Mouse (Mus musculus): ENCODE data around the gene Olfr317.
"Not testable (repeated sequence)": the region's sequence is repeated elsewhere in the genome, so short reads cannot be mapped to it uniquely, and the experiment has no call there.

Olfr317 gene

GRCm38 (mm10) chr11:58738792-58739262 lies at the start of gene Olfr317:
Olfr317 (minus strand) TSS chr11:58739212.
- no peak for DNase-seq (ENCODE audit: low read depth, low spot score)

DNA sequence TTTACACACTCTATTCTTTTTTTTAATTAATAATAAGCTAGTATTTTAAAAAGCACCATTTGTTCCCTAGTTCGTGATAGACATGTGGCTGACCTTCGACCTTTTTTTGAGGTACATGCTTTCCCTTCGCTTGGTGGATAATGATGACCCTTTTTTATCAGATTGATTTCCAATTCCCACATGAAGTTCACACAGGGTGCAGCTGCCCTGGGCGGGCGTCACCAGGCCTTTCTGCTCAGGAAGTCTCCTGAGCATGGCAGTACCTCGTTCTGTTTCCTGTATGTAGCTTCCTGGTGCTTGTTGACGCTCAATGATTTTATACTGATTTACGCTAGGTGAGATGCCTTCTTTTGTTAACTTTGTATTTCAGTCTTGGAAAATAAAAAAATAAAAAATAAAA lies 49.3 kb upstream of the Olfr317 start:
- no peak for DNase-seq (ENCODE audit: low read depth, low spot score)

- DNase-seq (ENCODE audit: low read depth, low spot score): no peak
Observed at GRCm38 (mm10) chr11:58787651-58788050, 48.6 kb upstream of the Olfr317 start.

DNA sequence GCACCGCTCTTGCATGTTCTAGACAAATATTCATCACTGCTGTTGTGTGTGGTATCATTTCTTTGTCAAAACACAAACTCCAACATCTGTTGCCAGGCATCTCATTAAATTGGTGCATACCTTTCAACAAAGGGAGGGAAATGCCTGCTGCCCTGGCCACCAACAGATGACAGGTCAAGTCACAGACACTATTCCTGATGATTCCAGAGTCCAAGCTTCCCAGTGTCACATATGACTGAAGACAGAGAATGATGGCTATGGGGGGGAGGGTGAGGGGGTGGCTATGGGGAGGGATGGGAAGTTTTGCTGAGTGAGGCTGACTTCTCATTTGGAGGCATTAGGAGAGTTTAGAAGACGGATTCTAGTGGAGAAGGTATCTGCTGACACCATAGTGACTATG lies 45.2 kb upstream of the Olfr317 start:
- no peak for DNase-seq (ENCODE audit: low read depth, low spot score)

DNA sequence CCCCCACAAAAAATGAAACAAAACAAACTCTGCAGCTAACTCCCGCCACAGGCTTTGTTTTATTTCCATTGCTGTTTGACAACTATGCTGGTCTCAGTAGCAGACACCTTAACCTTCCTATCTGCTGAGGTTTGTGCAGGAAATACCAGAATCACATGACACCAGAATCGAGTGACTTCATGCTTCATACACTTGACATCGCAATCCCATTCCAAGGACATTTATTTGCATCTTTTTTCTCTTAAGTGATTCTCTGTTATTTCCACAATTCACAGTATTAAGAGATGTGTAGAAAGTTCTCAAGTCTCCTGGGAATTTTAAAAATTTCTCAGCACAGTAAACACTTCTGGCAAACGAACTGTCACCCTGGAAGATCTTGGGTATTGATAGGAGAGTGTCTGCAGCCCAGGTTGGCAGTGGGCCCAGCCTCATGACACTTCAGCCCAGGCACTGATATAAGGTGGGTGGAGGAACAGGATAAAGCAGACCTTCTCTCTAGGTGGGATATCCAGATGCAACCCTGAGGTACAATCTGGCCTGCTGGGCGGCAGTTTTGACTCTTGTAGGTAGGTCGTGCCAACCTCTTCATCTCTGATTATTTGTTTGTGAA lies 43.6 kb upstream of the Olfr317 start, which contains the start of gene Olfr314:
Gene Olfr314 (plus strand): TSS at position 473 of the 610 bp plus-strand sequence.
- no peak for DNase-seq (ENCODE audit: low read depth, low spot score)

DNA sequence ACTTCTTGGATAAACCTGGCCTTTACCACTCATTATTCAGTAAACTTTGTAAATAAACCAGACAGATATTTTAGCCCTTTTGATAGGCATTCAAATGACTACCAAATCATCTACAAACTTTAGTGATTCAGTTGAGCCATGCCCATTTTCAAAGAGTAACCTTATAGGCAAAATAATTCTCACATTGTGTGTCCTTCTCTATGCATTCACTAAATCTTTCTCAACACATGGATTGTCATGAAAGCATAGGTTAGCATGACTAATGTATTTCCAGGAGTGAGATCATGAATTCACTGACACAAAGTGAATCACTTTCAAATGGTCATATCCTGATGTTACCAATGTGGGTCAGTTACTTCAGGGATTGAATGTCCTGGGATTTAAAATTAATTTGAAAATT lies 33.9 kb upstream of the Olfr317 start, which contains the start of gene Olfr315:
Gene Olfr315 (plus strand): TSS at position 301 of the 400 bp plus-strand sequence.
- DNase-seq (ENCODE audit: low read depth, low spot score): no peak

DNA sequence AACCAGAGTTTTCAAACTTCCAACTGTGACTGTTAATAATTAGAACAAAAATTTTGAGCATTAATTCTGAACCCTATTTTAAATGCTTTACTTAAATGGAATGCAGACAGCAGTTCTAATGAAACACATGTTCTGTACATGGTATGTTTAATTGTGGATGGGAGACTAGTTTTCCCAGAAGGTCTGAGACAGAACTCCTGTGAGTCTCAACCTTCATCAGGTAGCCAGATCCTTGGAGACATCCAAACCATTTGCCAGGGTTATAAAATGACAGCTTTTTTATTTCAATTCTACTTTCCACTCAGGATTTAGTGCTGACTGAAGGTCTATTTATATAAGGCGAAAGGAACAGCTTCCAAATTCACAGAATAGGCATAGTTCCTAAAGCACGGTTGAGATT lies 13.4 kb upstream of the Olfr317 start, which contains the start of gene Olfr316:
Gene Olfr316 (plus strand): TSS at position 301 of the 400 bp plus-strand sequence.
- DNase-seq (ENCODE audit: low read depth, low spot score): no peak

- not testable (repeated sequence) for DNase-seq (ENCODE audit: low read depth, low spot score)
Observed at GRCm38 (mm10) chr11:58751096-58751495, 12.1 kb upstream of the Olfr317 start.

GRCm38 (mm10) chr11:58733372-58733771 lies 5.6 kb downstream of the Olfr317 start:
- no peak for DNase-seq (ENCODE audit: low read depth, low spot score)

- DNase-seq (ENCODE audit: low read depth, low spot score): not testable (repeated sequence)
Observed at GRCm38 (mm10) chr11:58727896-58728650, 10.9 kb downstream of the Olfr317 start.

DNA sequence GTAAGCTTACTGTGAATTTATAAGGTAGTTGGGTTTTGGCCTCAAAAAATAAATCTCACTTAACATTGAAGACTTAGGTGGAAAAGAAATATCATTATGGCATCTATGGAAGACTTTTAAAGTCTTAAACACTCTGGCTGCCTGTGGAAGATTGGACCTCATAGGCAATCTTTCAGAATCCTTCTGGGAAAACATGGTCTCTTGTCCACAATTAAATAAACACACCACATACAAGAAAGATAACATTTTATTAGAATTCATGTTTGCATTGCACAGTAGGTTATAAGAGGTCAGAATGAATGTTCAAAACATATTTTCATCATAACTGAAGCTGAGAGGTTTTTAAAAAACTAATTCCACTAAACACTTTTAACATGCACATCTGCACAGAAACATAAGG lies 15.1 kb downstream of the Olfr317 start, which contains the start of gene Olfr318:
Gene Olfr318 (minus strand): TSS at position 101 of the 400 bp plus-strand sequence.
- DNase-seq (ENCODE audit: low read depth, low spot score): no peak

GRCm38 (mm10) chr11:58719701-58720100 lies 19.3 kb downstream of the Olfr317 start:
- DNase-seq (ENCODE audit: low read depth, low spot score): no peak

DNA sequence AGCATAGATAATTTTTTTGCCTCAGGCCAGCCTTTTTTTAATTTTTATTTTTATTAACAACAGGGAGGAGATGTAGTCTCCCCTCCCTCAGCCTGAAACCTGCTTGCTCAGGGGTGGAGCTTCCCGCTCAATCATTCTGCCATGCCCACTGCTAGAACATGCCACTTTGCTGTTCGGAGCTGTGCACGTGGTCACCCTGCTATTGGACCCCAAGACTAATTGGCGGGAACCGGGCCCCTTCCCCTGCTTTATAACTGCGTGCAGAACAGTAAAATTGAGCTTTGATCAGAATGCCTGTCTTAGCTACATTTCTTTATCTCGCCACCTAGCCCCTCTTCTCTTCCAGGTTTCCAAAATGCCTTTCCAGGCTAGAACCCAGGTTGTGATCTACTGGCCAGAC lies 21.3 kb downstream of the Olfr317 start:
- not testable (repeated sequence) for DNase-seq (ENCODE audit: low read depth, low spot score)

GRCm38 (mm10) chr11:58709086-58709485 lies 29.9 kb downstream of the Olfr317 start:
- DNase-seq (ENCODE audit: low read depth, low spot score): no peak

GRCm38 (mm10) chr11:58698862-58699261 lies 40.1 kb downstream of the Olfr317 start, which contains the start of gene Olfr319:
Olfr319 (plus strand) TSS chr11:58699162.
- DNase-seq (ENCODE audit: low read depth, low spot score): no peak

Measured in 3T3-L1 (cell line).